Mouse (Mus musculus) adrenal gland, postnatal 25 days (tissue): Measurements from ENCODE around the gene Plb1. TPM values are rescaled to one million over a fixed set of nuclear protein-coding genes. Genes with fewer than 3 reads are reported as not detected.

Source experiments
- DNase-seq: peaks from one replicate; pipeline ENCODE4 v3.0.0; 2021; ENCODE audit warnings: mixed read lengths
- long read RNA-seq: library from polyadenylated mRNA; stranded (forward); transcript quantifications from one replicate; pipeline ENCODE4 v2.0.0, GENCODE M21; 2021
- total RNA-seq: library from RNA; stranded (reverse); gene quantifications from 2 replicates; pipeline ENCODE4 v1.2.3, GENCODE M21; 2021

Gene Plb1
- not detected in 2 replicates for total RNA-seq
- long read RNA-seq: 0 reads

GRCm38 (mm10) chr5:32232474-32232873 is at the start of gene Plb1:
Plb1 (plus strand) TSS chr5:32232708.
- no peak for DNase-seq

- no peak for DNase-seq
Observed at GRCm38 (mm10) chr5:32182885-32183629, 49.5 kb upstream of the Plb1 start.

GRCm38 (mm10) chr5:32187717-32188116 is 44.8 kb upstream of the Plb1 start:
- no peak for DNase-seq

- no peak for DNase-seq
Observed at GRCm38 (mm10) chr5:32191259-32191658, 41.2 kb upstream of the Plb1 start.

- peak; percentile 69 for DNase-seq
Observed at GRCm38 (mm10) chr5:32192016-32192845, 40.3 kb upstream of the Plb1 start.

- no peak for DNase-seq
Observed at GRCm38 (mm10) chr5:32194236-32194635, 38.3 kb upstream of the Plb1 start.

GRCm38 (mm10) chr5:32195857-32196609 is 36.5 kb upstream of the Plb1 start:
- no peak for DNase-seq

GRCm38 (mm10) chr5:32197698-32198097 is 34.8 kb upstream of the Plb1 start:
- peak; percentile 93 for DNase-seq

GRCm38 (mm10) chr5:32199136-32199535 is 33.4 kb upstream of the Plb1 start:
- no peak for DNase-seq

GRCm38 (mm10) chr5:32199594-32199993 is 32.9 kb upstream of the Plb1 start:
- DNase-seq: no peak

GRCm38 (mm10) chr5:32204653-32205052 is 27.9 kb upstream of the Plb1 start:
- no peak for DNase-seq

GRCm38 (mm10) chr5:32206726-32207125 is 25.8 kb upstream of the Plb1 start:
- DNase-seq: no peak

- no peak for DNase-seq
Observed at GRCm38 (mm10) chr5:32208460-32208859, 24.0 kb upstream of the Plb1 start.

GRCm38 (mm10) chr5:32211011-32211410 is 21.5 kb upstream of the Plb1 start:
- no peak for DNase-seq

- DNase-seq: no peak
Observed at GRCm38 (mm10) chr5:32213746-32214145, 18.8 kb upstream of the Plb1 start.

GRCm38 (mm10) chr5:32215510-32215909 is 17.0 kb upstream of the Plb1 start:
- DNase-seq: peak; percentile 63

GRCm38 (mm10) chr5:32216465-32216864 is 16.0 kb upstream of the Plb1 start:
- DNase-seq: no peak

GRCm38 (mm10) chr5:32217477-32217876 is 15.0 kb upstream of the Plb1 start:
- DNase-seq: no peak

GRCm38 (mm10) chr5:32230372-32230771 is 2.1 kb upstream of the Plb1 start:
- peak; percentile 9 for DNase-seq

- DNase-seq: no peak
Observed at GRCm38 (mm10) chr5:32239337-32239736, 6.8 kb downstream of the Plb1 start.

- DNase-seq: no peak
Observed at GRCm38 (mm10) chr5:32240741-32241140, 8.2 kb downstream of the Plb1 start.

GRCm38 (mm10) chr5:32243286-32243885 is 10.9 kb downstream of the Plb1 start:
- DNase-seq: no peak
